Mouse (Mus musculus): Measurements from ENCODE around the gene Opn1sw. TPM values are rescaled to one million over a fixed set of nuclear protein-coding genes. Genes with fewer than 3 reads are reported as not detected.

The Opn1sw gene
- polyA plus RNA-seq, 1 experiment, result not detected

- Histone ChIP-seq H3K4me1 (ENCODE audit: control insufficient read depth, insufficient read depth, low read length) (no peaks in the 10 kb centered on the region; the same call in 1 of the 2 replicates), H3K27ac (ENCODE audit: insufficient read depth, low read length) (no peak overlapping the region), H3K27me3 (ENCODE audit: control insufficient read depth, insufficient read depth, low read length) (no peaks in the 10 kb centered on the region), H3K4me3 (replicated peaks; ENCODE audit: insufficient read depth, low read depth, low read length) (no peak overlapping the region)
- DNase-seq, result no peak
- WGBS, result 96% methylated on average over 10 of the region's 10 CpGs
- no peak for TF ChIP-seq POLR2A (IDR thresholded peaks at IDR 0.05; ENCODE audit: borderline replicate concordance, insufficient read depth, low read length)
- no peak for TF ChIP-seq CTCF (IDR thresholded peaks at IDR 0.05; ENCODE audit: borderline replicate concordance, insufficient read depth, low read depth, low read length)
These were observed 9.6 kb downstream of the Opn1sw start for GRCm38 (mm10) chr6:29378678-29379077.

- H3K27me3 ChIP-seq (ENCODE audit: control insufficient read depth, insufficient read depth, low read length), result no peaks in the 10 kb centered on the region
- TF ChIP-seq POLR2A (IDR thresholded peaks at IDR 0.05; ENCODE audit: borderline replicate concordance, insufficient read depth, low read length) (no peak), CTCF (IDR thresholded peaks at IDR 0.05; ENCODE audit: borderline replicate concordance, insufficient read depth, low read depth, low read length) (no peak)
- no peak overlapping the region for H3K4me3 ChIP-seq (replicated peaks; ENCODE audit: insufficient read depth, low read depth, low read length)
- no peak overlapping the region for H3K27ac ChIP-seq (ENCODE audit: insufficient read depth, low read length)
- WGBS, result 32% methylated on average over 4 of the region's 4 CpGs
- DNase-seq, result peak in 1 of 2 experiments; percentile 60
- H3K4me1 ChIP-seq (ENCODE audit: control insufficient read depth, insufficient read depth, low read length), result no peaks in the 10 kb centered on the region; the same call in 1 of the 2 replicates
These were observed 10.9 kb downstream of the Opn1sw start for GRCm38 (mm10) chr6:29377386-29377785.

GRCm38 (mm10) chr6:29365277-29365676 lies 23.0 kb downstream of the Opn1sw start:
- no peak for TF ChIP-seq POLR2A (IDR thresholded peaks at IDR 0.05; ENCODE audit: borderline replicate concordance, insufficient read depth, low read length)
- no peak for TF ChIP-seq CTCF (IDR thresholded peaks at IDR 0.05; ENCODE audit: borderline replicate concordance, insufficient read depth, low read depth, low read length)
- Histone ChIP-seq H3K27me3 (ENCODE audit: control insufficient read depth, insufficient read depth, low read length) (no peaks in the 10 kb centered on the region), H3K27ac (ENCODE audit: insufficient read depth, low read length) (no peak overlapping the region), H3K4me1 (ENCODE audit: control insufficient read depth, insufficient read depth, low read length) (peaks cover 3% of the 10 kb centered on the region; the same call in 1 of the 2 replicates), H3K4me3 (replicated peaks; ENCODE audit: insufficient read depth, low read depth, low read length) (no peak overlapping the region)
- DNase-seq, result no peak
- WGBS, result 100% methylated on average over 1 of the region's 1 CpGs

GRCm38 (mm10) chr6:29363129-29363515 lies 25.1 kb downstream of the Opn1sw start:
- no peaks in the 10 kb centered on the region for H3K27me3 ChIP-seq (ENCODE audit: control insufficient read depth, insufficient read depth, low read length)
- no peak for TF ChIP-seq POLR2A (IDR thresholded peaks at IDR 0.05; ENCODE audit: borderline replicate concordance, insufficient read depth, low read length)
- no peak for TF ChIP-seq CTCF (IDR thresholded peaks at IDR 0.05; ENCODE audit: borderline replicate concordance, insufficient read depth, low read depth, low read length)
- WGBS, result 77% methylated on average over 3 of the region's 3 CpGs

GRCm38 (mm10) chr6:29362246-29363128 lies 25.8 kb downstream of the Opn1sw start:
- Histone ChIP-seq H3K27me3 (ENCODE audit: control insufficient read depth, insufficient read depth, low read length) (no peaks in the 10 kb centered on the region), H3K4me3 (replicated peaks; ENCODE audit: insufficient read depth, low read depth, low read length) (no peak overlapping the region), H3K27ac (ENCODE audit: insufficient read depth, low read length) (no peak overlapping the region), H3K4me1 (ENCODE audit: control insufficient read depth, insufficient read depth, low read length) (peaks cover 3% of the 10 kb centered on the region; the same call in 1 of the 2 replicates)
- peak in 1 of 2 experiments; percentile 28 for DNase-seq
- 11% methylated on average over 7 of the region's 7 CpGs for WGBS
- TF ChIP-seq POLR2A (IDR thresholded peaks at IDR 0.05; ENCODE audit: borderline replicate concordance, insufficient read depth, low read length) (no peak), CTCF (IDR thresholded peaks at IDR 0.05; ENCODE audit: borderline replicate concordance, insufficient read depth, low read depth, low read length) (peak; percentile 40; the same call in 1 of the 2 replicates)

More at GRCm38 (mm10) chr6:29363129-29363515, 25.1 kb downstream of the Opn1sw start:
- H3K4me3 ChIP-seq (replicated peaks; ENCODE audit: insufficient read depth, low read depth, low read length), result no peak overlapping the region
- H3K4me1 ChIP-seq (ENCODE audit: control insufficient read depth, insufficient read depth, low read length), result peaks cover 3% of the 10 kb centered on the region; the same call in 1 of the 2 replicates
- H3K27ac ChIP-seq (ENCODE audit: insufficient read depth, low read length), result no peak overlapping the region
- no peak for DNase-seq

- Histone ChIP-seq H3K27ac (ENCODE audit: insufficient read depth, low read length) (no peak overlapping the region), H3K27me3 (ENCODE audit: control insufficient read depth, insufficient read depth, low read length) (no peaks in the 10 kb centered on the region), H3K4me3 (replicated peaks; ENCODE audit: insufficient read depth, low read depth, low read length) (no peak overlapping the region), H3K4me1 (ENCODE audit: control insufficient read depth, insufficient read depth, low read length) (peaks cover 3% of the 10 kb centered on the region; the same call in 1 of the 2 replicates)
- 89% methylated on average over 6 of the region's 6 CpGs for WGBS
- no peak for TF ChIP-seq CTCF (IDR thresholded peaks at IDR 0.05; ENCODE audit: borderline replicate concordance, insufficient read depth, low read depth, low read length)
- no peak for TF ChIP-seq POLR2A (IDR thresholded peaks at IDR 0.05; ENCODE audit: borderline replicate concordance, insufficient read depth, low read length)
- no peak for DNase-seq
These were observed 28.1 kb downstream of the Opn1sw start for GRCm38 (mm10) chr6:29360211-29360610.

GRCm38 (mm10) chr6:29359386-29359785 lies 28.9 kb downstream of the Opn1sw start:
- Histone ChIP-seq H3K4me1 (ENCODE audit: control insufficient read depth, insufficient read depth, low read length) (peaks cover 3% of the 10 kb centered on the region; the same call in 1 of the 2 replicates), H3K4me3 (replicated peaks; ENCODE audit: insufficient read depth, low read depth, low read length) (no peak overlapping the region), H3K27ac (ENCODE audit: insufficient read depth, low read length) (no peak overlapping the region), H3K27me3 (ENCODE audit: control insufficient read depth, insufficient read depth, low read length) (no peaks in the 10 kb centered on the region)
- 17% methylated on average over 3 of the region's 3 CpGs for WGBS
- TF ChIP-seq CTCF (IDR thresholded peaks at IDR 0.05; ENCODE audit: borderline replicate concordance, insufficient read depth, low read depth, low read length), result no peak
- TF ChIP-seq POLR2A (IDR thresholded peaks at IDR 0.05; ENCODE audit: borderline replicate concordance, insufficient read depth, low read length), result no peak
- peak; percentile 26 to 42 for DNase-seq
